ENCODE assay signal across 14 mouse cellular contexts in the genomic region with DNA sequence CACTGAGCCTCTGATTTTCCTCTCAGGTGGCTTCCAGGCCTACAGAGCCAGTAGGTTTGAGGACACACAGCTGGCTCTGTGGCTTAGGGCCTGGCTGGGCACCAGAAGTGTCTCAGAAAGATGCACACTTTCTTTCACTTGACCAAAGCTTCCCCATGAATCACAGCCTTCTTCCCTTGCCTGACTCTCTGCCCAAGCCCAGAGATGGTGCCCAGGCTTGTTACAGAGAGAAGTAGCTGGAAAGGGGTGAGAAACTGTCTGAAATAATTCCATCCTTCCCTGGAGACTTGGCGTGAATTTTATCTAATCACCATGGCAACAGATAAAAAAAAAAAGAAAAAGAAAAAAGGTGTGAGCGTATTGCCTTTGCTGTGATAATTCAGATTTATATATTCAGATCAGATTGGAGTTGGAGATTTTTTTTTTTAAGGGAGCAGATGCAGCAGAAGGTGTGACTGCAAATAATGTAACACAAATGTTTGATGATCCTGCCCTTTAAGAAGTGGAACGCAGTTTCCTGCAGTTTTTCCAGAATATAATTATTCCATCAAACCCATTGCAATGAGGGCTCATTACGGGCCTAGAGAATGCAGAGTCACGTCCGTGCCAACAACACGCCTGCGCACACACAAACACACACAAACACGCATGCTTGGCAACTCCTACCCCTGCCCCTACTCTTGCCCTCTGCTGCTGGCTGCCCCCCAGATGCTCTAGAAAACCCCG. TPM values are rescaled to one million over a fixed set of nuclear protein-coding genes. Genes with fewer than 3 reads are reported as not detected.
DNase-seq lines count a peak whose midpoint lies in the region; ATAC-seq and TF ChIP-seq lines count a peak whose summit lies in the region.
"Had no signal": no experiment of that assay in that cellular context is flagged by ENCODE, and none has a peak within 500 bp of the region (broad histone marks: within the 10 kb centered on the region; RNA-seq: fewer than 3 reads in every experiment).

No protein-coding gene starts in this region.

- TF ChIP-seq CTCF in brain, embryonic 14.5 days (IDR thresholded peaks at IDR 0.05; ENCODE audit: borderline replicate concordance, extremely low read depth, insufficient read depth, insufficient read length), result no peak

- 71% methylated on average over 10 of the region's 10 CpGs for WGBS in forebrain, embryonic 12.5 days

- intact Hi-C loops in left cerebral cortex, postnatal 36 days (cut with DNase I), result loop anchor here (5.0 kb wide), 1 partner anchor 66 kb away; no protein-coding TSS in a partner anchor
- intact Hi-C loops in gastrocnemius, postnatal 14 days (cut with DNase I; ENCODE audit: low total_unique reads), result no loop called here

- H3K4me3 ChIP-seq in forebrain, embryonic 12.5 days (replicated peaks), result no peak overlapping the region
- H3K4me3 ChIP-seq: gastrocnemius, adult 2 months; midbrain, embryonic 12.5 days had no signal

- H3K27me3 ChIP-seq in forebrain, embryonic 12.5 days, result no peaks in the 10 kb centered on the region
- H3K27me3 ChIP-seq: midbrain, embryonic 12.5 days had no signal

- ATAC-seq in forebrain, embryonic 12.5 days (ENCODE audit: low FRiP score), result peak; percentile 57; the same call in 1 of the 2 replicates

- no peak overlapping the region for H3K9ac ChIP-seq in forebrain, embryonic 12.5 days
- H3K9ac ChIP-seq: liver, embryonic 14.5 days; midbrain, embryonic 12.5 days had no signal

- H3K4me2 ChIP-seq in forebrain, embryonic 12.5 days, result no peak overlapping the region
- H3K4me2 ChIP-seq: midbrain, embryonic 12.5 days had no signal

- H3K4me1 ChIP-seq in forebrain, embryonic 12.5 days, result peaks cover 26% of the 10 kb centered on the region

- DNase-seq in brain, embryonic 14.5 days (ENCODE audit: low read depth), result peak; percentile 87
- peak; percentile 47 for DNase-seq in kidney, postnatal 14 days
- DNase-seq in left cerebral cortex, postnatal 36 days (ENCODE audit: low spot score in 2 of 2), result peak; percentile 53 to 68
- DNase-seq in gastrocnemius, postnatal 14 days, result no peak
- no peak for DNase-seq in heart, adult 9 months (ENCODE audit: low spot score in 2 of 2)
- no peak for DNase-seq in embryo, embryonic 11 days
- no peak for DNase-seq in urinary bladder, adult 18-20 months (ENCODE audit: low spot score in 2 of 2)
- DNase-seq: adrenal gland, adult 2 months; cerebellum, postnatal 36 days; gastrocnemius, adult 2 months had no signal

- TF ChIP-seq POLR2A in brain, embryonic 14.5 days (IDR thresholded peaks at IDR 0.05; ENCODE audit: borderline replicate concordance, extremely low read depth, insufficient read depth, insufficient read length, poor library complexity, severe bottlenecking), result no peak

- H3K27ac ChIP-seq in forebrain, embryonic 12.5 days, result peak overlapping the region; percentile 86
- H3K27ac ChIP-seq: gastrocnemius, adult 2 months; liver, embryonic 14.5 days; midbrain, embryonic 12.5 days had no signal

- no peaks in the 10 kb centered on the region for H3K36me3 ChIP-seq in forebrain, embryonic 12.5 days (replicated peaks)
- H3K36me3 ChIP-seq: midbrain, embryonic 12.5 days had no signal

- H3K9me3 ChIP-seq in forebrain, embryonic 12.5 days, result no peaks in the 10 kb centered on the region
- H3K9me3 ChIP-seq: midbrain, embryonic 12.5 days had no signal

RNA-seq across cellular contexts. Expression of a gene that starts 44.5 kb away (rescaled TPM):
- polyA plus RNA-seq in brain, embryonic 14.5 days (2012; rRNA removed), result 34.3 and 36.8 TPM in 2 replicates
- polyA plus RNA-seq in forebrain, embryonic 12.5 days (2016; fragmentation: Nextera tagmentation; extraction: Ambion mirVana), result 7.0 and 8.9 TPM in 2 replicates
- 10 to 100 TPM; 42.5 to 64.6 TPM for total RNA-seq in left cerebral cortex, postnatal 36 days (2021)
- under 1 TPM in 1 of 2 experiments, not detected in 1; 0.21 TPM for total RNA-seq in gastrocnemius, postnatal 14 days (2021)
- total RNA-seq: gastrocnemius, adult 2 months; hematopoietic stem cell, adult 5-6 weeks had no signal
- polyA plus RNA-seq: liver, embryonic 14.5 days had no signal

Comparison
In these comparisons a context has a peak if more than half of its experiments do, and no peak if none do; other contexts are left out.
1. DNase-seq: peak in brain, embryonic 14.5 days (single experiment), kidney, postnatal 14 days (single experiment) and left cerebral cortex, postnatal 36 days (2 of 2); none in gastrocnemius, postnatal 14 days (single experiment), heart, adult 9 months (0 of 2), embryo, embryonic 11 days (single experiment) and urinary bladder, adult 18-20 months (0 of 2).
2. RNA of a gene that starts 44.5 kb away (total RNA-seq): 42.5 to 64.6 TPM in left cerebral cortex, postnatal 36 days; 0.21 TPM in gastrocnemius, postnatal 14 days; every median in the first group is over 10 times any median in the second.